Comparison of ENCODE assay signal across 9 mouse cellular contexts in genomic region chr7:139151116-139151515, GRCm38 (mm10).
DNase-seq lines count a peak whose midpoint lies in the region; ATAC-seq lines count a peak whose summit lies in the region.
"Had no signal": no experiment of that assay in that cellular context is flagged by ENCODE, and none has a peak within 500 bp of the region (broad histone marks: within the 10 kb centered on the region; RNA-seq: fewer than 3 reads in every experiment).

No protein-coding gene starts in this region.

- no peaks in the 10 kb centered on the region for H3K9me3 ChIP-seq in midbrain, embryonic 14.5 days (ENCODE audit: control insufficient read depth, low read length)

- H3K4me3 ChIP-seq in midbrain, embryonic 14.5 days (replicated peaks; ENCODE audit: low read depth, low read length) = no peak overlapping the region
- H3K4me3 ChIP-seq: erythroblast, embryonic 14.5 days had no signal

- peaks cover 32% of the 10 kb centered on the region for H3K4me1 ChIP-seq in midbrain, embryonic 14.5 days (ENCODE audit: control insufficient read depth, insufficient read depth, low read length)

- DNase-seq in heart, adult 11 months = peak; percentile 92
- no peak for DNase-seq in heart, postnatal 25 days (ENCODE audit: low spot score)
- DNase-seq in frontal cortex, postnatal 36 days (ENCODE audit: low spot score in 2 of 2) = peak; percentile 43 to 48
- peak; percentile 66 for DNase-seq in kidney, postnatal 14 days
- peak; percentile 87 for DNase-seq in midbrain, embryonic 14.5 days
- DNase-seq in yolk sac, embryonic 10.5 days (ENCODE audit: low spot score) = peak; percentile 52
- DNase-seq in urinary bladder, postnatal 36 days (ENCODE audit: low spot score in 2 of 2) = no peak

- intact Hi-C loops in heart, postnatal 25 days (cut with DNase I) = no loop called here

- H3K27me3 ChIP-seq in midbrain, embryonic 14.5 days (ENCODE audit: control insufficient read depth, insufficient read depth, low read length) = no peaks in the 10 kb centered on the region

- 33% methylated on average over 10 of the region's 10 CpGs for WGBS in midbrain, embryonic 14.5 days

- peak overlapping the region; percentile 38 for H3K4me2 ChIP-seq in midbrain, embryonic 14.5 days (ENCODE audit: low read length)

- ATAC-seq in activated CD4-positive, CD25-positive, alpha-beta regulatory T cell, adult 4 months = peak; percentile 90
- peak; percentile 64; the same call in 1 of the 2 replicates for ATAC-seq in midbrain, embryonic 14.5 days (ENCODE audit: low FRiP score, low TSS enrichment)

- no peak overlapping the region for H3K9ac ChIP-seq in midbrain, embryonic 14.5 days (replicated peaks; ENCODE audit: low read length)

- H3K36me3 ChIP-seq in midbrain, embryonic 14.5 days (ENCODE audit: control insufficient read depth, insufficient read depth, low read length) = no peaks in the 10 kb centered on the region

- peak overlapping the region; percentile 77 for H3K27ac ChIP-seq in midbrain, embryonic 14.5 days (replicated peaks; ENCODE audit: low read depth, low read length)

Comparison
In these comparisons a context has a peak if more than half of its experiments do, and no peak if none do; other contexts are left out.
1. DNase-seq: peak in heart, adult 11 months (single experiment), frontal cortex, postnatal 36 days (2 of 2), kidney, postnatal 14 days (single experiment), midbrain, embryonic 14.5 days (single experiment) and yolk sac, embryonic 10.5 days (single experiment); none in heart, postnatal 25 days (single experiment) and urinary bladder, postnatal 36 days (0 of 2).